Mouse (Mus musculus): Measurements from ENCODE around the gene Btbd2.
A peak's percentile ranks its signal among the peaks of the same experiment; 100 is the strongest.

The Btbd2 gene

DNA sequence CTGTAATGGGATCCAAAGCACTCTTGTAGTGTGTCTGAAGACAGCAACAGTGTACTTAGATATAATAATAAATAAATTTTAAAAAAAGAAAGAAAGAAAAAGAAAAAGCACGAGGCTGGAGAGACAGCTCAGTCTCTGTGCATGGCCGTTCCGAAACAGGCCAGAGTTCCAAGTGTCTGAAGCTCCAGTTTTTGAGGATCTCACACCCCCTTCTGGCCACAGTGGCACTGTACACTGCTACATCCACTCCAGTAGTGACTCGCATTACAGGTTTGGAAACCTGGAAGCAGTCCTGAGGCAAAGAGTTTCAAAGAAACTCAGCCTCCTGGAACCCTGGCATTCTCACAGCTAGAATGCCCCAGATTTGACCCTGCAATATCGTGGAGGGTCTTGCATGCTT is 31.0 kb upstream of the Btbd2 start:
- peak; percentile 82 for DNase-seq (ENCODE audit: low read depth, low spot score)

DNA sequence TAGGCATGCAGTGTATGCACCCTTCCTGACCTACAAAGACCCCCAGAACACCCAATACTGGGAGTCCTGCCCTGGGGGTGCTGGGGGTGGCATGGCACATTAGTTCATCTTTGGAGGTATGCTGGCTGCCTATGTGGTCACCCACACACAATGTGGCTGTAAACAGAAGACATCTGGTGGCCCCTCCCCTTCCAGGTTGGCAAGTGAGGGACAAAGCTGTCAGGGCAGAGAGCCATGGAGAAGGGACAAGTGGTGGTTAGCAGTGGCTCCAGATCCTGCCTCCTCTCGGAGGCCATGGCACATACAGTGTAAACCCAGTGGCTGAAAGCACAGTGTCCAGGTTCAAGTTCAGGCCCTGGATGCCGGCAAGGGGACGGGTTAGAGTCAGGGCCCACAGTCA is 29.7 kb upstream of the Btbd2 start:
- no peak for DNase-seq (ENCODE audit: low read depth, low spot score)

DNA sequence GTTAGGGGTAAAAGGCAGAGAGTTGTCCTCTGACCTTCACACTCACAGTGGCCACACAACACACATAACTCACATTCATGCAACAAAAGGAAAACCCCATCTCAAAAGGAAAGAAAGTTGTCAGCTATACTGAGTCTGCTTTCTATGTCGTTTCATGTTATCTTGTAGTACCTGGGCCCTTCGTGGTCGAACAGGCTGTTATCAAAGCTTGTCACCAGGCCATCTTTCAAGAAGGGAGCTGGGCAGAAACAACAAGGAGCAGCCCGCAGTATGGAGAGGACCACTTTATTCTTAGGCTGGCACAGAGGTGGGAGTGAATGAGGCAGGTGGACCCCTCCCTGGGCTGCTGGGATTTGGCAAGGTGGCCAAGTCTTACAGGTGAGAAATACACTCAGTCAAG is 28.1 kb upstream of the Btbd2 start:
- no peak for DNase-seq (ENCODE audit: low read depth, low spot score)

DNA sequence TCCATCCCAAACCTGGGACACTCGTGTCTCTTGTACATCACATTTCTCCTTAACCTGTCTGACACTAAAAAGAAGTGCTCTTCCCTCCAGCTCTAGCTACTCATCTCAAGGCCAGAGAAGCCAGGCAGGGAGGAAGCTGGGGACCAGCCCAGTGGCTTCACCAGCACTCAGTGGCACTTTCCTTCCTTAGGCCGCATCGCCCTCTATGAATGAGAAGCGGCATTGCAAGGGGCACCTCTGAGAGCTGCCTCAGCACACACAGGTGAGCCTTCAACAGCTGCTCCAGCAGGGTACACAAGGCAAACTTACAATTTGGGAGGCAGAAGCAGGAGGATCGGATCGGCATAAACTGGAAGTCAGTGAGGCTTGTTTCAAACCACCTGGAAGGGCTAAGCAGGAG is 27.3 kb upstream of the Btbd2 start:
- DNase-seq (ENCODE audit: low read depth, low spot score) = peak; percentile 74

DNA sequence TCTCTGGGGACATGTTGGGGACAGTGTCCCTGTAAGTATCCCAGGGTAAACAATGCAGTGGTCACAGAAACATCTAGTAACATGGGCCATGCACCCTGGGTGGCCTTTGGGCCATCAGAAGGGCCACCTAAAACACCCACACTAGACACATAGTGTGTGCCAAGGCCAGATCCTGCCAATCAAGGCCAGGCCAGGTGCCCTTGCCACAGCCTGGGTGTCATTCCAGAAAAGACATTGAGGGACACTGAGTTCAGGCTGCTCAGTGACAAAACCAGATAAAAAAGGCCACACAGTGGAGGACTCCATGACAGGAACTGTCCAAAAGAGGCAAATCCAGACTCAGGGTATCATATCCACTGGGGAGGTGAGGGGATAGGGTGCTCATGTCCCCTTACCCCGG is 26.8 kb upstream of the Btbd2 start:
- no peak for DNase-seq (ENCODE audit: low read depth, low spot score)

DNA sequence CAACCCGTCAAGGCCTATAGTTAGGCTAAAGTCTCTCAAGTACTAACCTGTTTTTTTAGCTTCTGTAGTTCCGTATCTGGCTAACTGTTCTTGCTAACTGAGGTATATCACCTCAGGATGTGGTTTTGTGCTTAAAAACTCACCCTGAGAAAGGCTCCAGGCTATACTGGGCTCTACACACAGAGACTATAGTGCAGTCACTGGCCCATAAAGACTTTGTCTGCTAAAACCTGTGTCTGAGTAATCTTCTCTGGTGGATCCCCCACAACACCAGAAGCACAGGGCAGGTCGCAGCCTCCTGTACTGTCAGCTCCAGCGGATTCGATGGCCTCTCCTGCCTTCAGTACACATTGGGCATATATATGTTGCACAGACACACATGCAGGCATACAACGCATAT is 25.1 kb upstream of the Btbd2 start:
- no peak for DNase-seq (ENCODE audit: low read depth, low spot score)

DNA sequence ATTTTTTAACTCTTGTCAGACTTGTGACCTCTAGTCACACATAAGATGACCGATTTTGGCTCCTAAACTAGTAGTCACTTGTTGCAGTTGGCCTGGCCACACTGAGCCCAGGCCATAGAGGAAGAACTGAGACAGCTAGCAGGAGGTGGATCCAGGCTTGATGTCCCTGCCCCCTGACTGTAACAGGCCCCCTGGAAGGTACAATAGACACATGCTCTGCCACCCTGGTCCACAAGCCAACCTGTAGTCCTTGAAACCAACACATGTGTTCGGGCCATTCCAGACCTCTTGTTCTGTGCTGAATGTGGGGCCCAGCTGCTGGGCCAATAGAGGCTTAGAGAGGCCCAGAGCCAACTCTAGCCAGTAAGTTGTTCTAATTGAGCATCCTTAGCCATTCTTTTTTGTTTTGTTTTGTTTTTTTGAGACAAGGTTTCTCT is 23.4 kb upstream of the Btbd2 start:
- no peak for DNase-seq (ENCODE audit: low read depth, low spot score)

DNA sequence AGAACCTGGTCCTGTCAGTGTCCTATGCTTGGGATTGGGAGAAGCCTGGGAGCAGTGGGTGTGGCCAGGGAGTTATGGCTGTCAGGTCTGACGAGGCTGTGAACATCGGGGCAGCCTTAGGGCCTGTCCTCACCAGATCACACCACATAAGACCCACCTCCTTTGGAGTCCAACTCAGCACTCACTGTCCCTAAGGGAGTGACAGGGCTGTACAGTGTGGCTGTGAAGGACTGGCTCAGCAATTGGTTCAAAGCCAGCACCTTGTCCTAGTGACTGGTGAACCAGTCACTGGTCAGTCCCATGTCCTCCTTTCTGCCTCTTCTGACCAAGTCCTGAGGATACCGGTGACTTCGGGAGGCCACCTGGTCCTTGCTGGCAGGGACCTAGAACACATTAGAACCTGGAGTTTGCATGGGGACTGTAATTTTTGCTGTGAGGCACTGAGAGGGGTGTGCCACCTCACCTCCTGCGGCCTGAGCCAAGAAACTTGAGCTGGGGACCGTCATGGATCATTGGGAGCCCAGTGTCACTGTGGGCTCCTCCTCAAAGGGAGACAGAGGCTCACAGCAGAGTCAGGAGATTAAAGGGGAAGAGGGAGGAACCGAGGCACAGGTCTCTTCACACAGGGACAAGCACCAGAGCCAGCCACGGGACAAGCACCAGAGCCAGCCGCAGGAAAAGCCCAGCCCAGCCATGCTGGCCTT is 22.8 kb upstream of the Btbd2 start:
- no peak for DNase-seq (ENCODE audit: low read depth, low spot score)

DNA sequence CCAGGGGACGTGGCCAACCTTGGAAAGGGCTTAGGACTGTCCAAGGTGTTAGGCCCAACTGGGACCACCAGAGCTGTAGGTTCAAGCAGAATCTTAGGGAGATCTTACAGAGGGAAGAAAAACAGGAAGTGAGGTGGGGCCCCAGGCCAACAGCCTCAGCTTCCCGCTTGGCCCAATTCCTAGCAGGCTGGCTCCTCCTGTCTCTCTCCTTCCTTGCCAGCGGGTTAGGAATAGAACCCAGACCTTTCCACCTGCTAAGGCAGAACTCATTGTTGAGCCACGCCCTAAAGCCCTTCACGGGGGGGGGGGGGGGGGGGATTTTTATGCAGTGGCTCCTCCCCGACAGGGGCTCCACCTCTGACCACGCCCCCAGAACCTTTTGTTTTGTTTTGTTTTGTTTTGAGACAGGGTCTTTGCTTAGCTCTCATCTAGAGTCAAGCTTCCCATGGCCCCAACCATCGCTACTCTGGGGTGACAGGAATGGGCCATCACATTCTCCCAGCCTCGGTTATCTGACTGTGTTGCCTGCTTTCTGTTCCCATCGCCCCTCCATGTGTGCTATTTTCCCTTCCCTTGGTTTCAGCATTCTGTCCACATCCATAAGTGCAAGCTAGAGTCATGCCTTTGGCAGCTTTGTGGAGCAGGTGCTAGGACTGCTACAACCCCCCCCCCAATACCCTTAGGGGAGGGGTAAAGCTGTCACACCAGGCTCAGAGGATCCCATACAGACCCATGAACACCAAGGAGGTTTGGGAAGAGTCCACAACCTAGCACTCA is 21.9 kb upstream of the Btbd2 start:
- peak; percentile 64 for DNase-seq (ENCODE audit: low read depth, low spot score)

DNA sequence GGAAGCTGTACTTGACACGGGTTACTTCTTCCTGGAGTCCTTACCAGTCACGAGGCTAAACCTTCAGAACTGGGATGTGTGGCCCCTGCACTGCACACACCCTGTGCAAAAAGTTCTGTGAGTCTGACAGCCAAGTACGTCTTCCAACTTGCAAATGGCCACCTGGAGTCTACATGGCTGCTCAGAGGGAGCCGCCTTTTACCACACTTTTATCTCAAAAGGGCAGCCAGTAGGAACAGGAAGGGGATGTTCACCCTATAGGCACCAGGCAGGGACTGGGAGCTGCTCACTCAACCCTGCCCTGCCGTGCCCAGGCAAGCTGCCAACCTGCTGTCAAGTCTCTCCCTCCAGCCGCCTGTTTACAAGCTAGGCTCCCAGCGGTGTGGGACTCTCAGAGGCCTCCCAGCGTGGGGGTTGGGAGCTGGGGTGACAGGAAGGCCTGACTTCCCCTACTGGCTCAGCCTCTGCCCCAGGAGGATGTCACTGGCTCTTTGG is 21.1 kb upstream of the Btbd2 start, which contains the start of gene Mknk2:
TSS of gene Mknk2 (minus strand) at position 171 of the 495 bp plus-strand sequence.
- peak; percentile 36 for DNase-seq (ENCODE audit: low read depth, low spot score)

DNA sequence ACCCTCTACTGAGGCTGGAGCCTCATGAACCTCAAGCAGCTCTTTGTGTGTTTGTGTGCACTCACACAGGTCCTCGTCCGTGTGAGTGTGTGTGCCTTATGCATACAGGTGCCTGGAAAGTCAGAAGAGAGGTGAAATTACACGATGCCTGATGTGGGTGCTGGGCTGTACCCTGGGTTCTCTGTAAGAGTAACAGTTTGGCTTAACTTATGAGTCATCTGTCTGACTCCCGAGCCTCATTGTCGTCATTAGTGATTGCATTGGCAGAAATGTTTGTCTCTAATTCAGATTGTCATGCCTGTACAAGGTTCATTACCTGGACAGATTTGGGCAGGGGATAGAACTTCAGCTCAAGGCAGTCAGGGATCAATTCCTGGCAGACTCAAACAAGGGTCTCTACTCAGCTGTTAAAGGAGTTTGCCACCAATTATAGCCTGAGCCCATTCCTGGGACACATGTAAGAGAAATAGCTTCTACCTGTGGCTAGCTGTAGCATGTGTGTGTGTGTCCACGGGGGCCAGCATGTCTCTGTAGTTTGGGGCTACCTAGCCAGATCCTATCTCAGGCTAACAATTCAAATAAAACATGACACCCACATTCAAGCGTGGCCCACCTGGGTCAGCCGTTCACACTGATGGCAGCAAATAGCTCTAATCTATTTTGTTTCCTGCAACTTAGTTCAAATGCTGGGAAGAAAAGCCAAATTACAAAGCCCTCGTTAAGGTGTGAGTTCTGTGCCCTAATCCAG is 20.4 kb upstream of the Btbd2 start:
- DNase-seq (ENCODE audit: low read depth, low spot score) = no peak

DNA sequence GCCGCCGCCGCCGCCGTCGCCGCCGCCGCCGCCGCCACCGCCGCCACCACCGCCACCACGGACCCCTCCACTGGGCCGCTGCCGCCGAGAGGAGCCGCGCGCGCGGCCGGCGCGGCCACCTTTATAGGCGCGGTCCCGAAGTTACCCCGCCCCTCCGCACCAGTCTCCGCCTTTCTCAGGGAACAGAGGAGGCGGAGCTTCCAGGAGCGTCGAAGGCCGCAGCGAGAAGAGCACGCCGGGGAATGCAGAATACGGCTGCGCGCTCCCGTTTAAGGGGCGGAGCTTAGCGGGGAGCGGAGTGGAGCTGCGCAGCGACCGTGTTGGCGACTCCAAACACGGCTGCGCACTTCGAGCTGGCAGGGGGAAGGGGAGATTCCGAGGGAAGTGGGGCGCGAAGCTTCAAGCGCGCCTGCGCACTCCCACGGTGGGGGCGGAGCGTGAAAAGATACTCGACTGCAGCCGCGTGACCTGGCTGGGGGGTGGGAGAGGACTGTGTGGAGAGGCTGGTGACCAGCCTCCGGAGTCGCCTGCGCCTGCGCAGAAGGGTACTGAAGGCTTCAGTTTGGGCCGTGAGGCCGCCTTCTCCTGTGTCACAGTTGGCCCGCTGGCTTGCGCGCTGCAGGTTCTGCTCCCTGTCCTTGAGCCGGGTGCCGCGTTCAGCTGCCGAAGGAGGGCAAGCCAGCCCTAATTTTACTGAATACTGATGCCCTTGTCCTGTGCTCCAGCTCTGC is 19.5 kb upstream of the Btbd2 start:
- DNase-seq (ENCODE audit: low read depth, low spot score) = peak; percentile 100

DNA sequence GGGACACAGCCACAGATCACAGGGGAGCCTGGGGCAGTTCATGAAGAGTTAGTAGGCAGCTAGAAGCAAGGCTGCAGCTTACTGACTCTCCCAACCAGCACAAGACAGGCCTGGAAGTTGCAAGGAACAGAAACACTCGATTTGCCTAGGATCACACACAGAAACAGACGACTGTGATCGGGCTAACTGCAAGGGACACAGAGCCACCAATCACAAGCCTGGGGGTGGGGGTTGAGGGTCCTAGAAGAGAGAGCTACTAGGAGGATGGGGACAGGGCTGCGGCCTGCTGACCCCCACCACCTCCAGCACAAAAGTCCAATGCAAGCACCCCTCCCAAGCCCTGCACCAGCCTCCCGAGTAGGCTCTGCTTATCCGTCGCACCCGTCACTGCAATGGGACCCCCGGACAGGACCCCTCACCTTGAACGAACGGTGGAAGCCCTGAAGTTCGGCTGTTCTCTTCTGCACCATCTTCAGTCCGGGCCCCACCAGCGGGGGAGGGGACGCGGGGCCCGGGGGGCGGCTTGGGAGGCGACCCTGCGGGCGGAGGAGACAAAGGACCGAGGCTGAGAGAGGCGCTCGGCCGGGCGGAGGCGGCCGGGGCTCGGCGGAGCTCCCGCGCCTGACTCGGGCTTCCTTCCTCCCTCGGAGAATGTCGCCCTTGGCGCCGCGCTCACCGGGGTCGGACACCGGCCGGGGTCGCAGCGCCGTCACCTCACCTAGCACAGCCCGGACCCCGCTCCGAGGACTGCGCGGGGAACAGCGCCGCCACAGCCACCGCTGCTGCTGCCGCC is 18.7 kb upstream of the Btbd2 start:
- DNase-seq (ENCODE audit: low read depth, low spot score) = no peak

DNA sequence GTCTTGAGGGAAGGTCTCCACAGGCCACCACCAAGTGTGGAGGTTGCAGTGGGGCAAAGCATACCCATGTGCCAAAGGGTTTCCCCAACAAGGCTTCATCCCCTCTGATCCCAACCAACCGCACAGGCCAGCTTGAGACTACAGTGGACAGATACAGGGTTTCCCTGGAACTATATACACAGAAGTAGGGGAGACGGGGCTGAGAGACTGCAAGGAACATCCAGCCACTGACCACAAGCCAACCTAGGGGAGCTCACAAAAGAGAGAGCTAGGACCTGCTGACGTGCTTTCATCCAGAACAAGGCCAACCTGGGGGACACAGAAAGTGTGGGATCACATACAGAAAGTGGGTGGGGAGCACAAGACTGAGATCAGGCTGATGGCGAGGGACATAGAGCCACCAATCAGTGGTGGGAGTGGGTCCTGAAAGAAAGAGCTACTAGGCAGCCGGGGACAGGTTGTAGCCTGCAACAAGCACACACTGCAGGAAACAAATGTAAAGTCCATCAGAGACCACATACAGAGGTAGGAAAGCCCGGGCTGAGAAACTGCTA is 18.1 kb upstream of the Btbd2 start:
- DNase-seq (ENCODE audit: low read depth, low spot score) = no peak

DNA sequence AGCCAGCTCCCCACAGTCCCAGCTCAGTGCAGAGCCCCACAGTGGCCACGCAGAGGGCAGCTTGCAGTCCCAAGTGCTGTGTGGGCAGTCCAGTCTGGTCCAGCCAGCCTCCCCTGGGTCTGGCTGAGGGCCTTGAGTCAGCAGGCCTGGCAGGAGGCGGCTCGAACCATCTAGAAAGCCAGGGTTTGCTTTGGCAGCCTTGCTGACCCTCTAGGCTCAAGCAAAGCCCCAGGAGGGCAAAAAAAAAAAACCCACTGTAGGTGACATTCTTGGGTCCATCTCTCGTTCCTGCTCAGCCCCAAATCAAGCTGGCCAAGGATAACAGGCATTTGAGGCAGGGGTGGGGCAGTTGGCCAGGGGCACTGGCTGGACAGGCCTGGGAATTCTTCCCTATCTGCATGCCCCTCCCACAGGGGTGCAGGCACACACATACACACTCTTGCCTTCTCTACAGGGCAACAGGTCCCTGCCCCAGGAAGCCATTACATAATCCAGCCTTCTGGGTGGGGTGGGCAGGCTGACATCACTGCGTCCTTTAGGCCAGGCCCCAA is 17.4 kb upstream of the Btbd2 start:
- no peak for DNase-seq (ENCODE audit: low read depth, low spot score)

DNA sequence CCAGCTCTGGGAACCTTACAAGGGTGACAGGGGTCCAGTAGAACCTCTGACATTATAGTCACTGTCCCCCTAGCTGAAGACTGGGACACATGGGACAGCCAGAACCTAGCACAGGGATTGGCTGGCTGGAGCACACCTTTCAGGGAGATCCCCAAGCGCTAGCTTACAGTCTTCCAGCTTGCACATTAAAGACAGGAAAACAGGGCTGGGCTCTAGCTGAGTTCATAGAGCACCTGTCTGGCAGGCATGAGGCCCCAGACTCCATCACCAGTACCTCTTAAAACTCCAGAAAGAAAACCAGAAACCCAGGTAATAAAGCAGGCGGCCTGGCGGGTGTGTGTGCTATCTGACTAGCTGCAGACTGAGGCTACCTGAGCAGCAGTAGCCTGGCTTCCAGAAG is 16.8 kb upstream of the Btbd2 start:
- no peak for DNase-seq (ENCODE audit: low read depth, low spot score)

DNA sequence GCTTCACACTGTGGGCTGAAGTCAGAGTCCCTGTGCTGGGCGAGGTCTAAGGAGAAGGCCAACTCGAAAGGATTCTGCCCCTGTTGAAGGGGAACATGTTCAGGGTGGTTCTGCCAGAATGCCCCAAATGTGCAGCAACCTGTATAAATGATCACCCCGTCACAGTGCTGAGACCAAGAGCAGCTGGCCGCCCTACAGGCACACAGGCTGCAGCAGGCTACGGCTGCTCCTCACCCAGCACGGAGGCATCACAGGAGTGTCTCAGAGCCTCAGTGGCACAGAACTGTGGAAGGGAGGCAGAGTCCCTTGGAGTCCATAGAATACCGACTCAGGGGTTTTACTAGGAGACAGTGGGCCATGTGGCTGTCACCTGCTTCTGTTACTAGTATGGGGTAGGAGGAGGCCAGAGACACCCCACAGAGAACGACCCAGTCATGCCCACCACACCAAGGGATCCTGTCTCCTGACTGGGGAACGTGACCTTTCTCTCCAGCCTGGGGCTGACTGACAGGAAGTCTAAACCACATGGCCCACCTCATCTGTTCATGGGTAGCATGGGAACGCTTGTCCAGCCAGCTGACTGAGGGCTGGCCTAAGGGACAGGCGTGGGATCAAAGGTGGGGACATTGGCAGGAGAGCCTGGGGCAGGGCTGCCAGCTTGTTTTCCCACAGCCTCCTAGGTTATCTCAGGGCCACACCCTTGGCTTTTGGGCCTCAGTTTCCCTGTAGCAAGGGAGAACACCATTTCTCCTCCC is 15.2 kb upstream of the Btbd2 start:
- no peak for DNase-seq (ENCODE audit: low read depth, low spot score)

DNA sequence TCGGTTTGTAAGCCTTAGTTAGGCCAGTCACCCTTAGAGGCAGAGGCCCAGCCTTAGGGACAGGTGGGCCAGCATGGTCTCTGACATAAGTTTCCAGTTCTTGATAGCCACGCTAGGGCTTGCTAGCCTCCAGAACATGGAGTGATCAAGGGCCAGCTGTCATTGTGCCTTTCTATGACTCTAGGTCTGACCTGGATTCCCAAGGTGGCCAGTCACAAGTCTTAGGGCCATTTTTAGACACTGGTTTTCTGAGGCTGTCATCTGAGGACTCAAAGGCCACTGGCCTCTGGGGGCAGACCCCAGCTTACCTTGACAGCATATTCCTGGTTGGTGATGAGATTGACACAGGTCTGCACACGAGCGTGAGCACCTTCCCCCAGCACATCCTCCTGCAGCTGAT is 14.4 kb upstream of the Btbd2 start:
- no peak for DNase-seq (ENCODE audit: low read depth, low spot score)

DNA sequence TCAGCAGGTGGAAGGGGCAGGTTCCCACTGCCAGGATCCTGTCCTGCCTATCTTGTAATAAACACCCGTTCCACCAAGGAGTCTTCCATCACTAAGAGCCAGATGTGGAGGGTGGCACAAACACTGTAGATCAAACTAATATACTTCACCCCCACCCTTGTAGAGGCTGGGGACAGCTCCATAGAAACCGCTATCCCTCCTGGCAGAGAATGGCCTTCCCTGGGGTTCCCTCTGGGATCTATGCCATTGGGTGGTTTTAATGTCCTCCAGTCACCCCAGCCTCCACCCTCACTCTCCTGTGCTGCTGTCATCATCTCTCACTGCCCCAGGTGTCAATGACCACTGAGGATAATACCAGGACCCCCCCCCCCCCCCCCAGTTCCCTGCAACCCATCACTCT is 13.7 kb upstream of the Btbd2 start:
- DNase-seq (ENCODE audit: low read depth, low spot score) = no peak
